Mouse (Mus musculus) heart, embryonic 11.5 days (tissue): ENCODE data around the gene Gm42791. TPM values are rescaled to one million over a fixed set of nuclear protein-coding genes. Genes with fewer than 3 reads are reported as not detected.

ENCODE experiments used
- ATAC-seq: fragments of 200-750 bp; cut with Nextera tagmentation; replicated peaks from 2 replicates; pipeline ENCODE4 v1.8.0; 2017; ENCODE audit warnings: moderate library complexity; ENCODE audit not compliant: insufficient number of reproducible peaks, low FRiP score, low TSS enrichment
- H3K27ac ChIP-seq: fragments of 300-500 bp; sonication (generic); 2 replicates; pipeline ENCODE4 v1.5.1; 2014; ENCODE audit warnings: mild to moderate bottlenecking, low read depth, low read length
- H3K27me3 ChIP-seq: fragments of 300-500 bp; sonication (generic); 2 replicates; pipeline ENCODE4 v1.6.1; 2014; ENCODE audit warnings: mild to moderate bottlenecking, low read length, mixed read lengths; ENCODE audit not compliant: control insufficient read depth, insufficient read depth
- H3K36me3 ChIP-seq: fragments of 300-500 bp; sonication (generic); 2 replicates; pipeline ENCODE4 v1.6.1; 2014; ENCODE audit warnings: mild to moderate bottlenecking, low read length, moderate library complexity, mixed read lengths; ENCODE audit not compliant: control insufficient read depth, insufficient read depth
- H3K4me1 ChIP-seq: fragments of 300-500 bp; sonication (generic); 2 replicates; pipeline ENCODE4 v1.6.1; 2014; ENCODE audit warnings: low read length; ENCODE audit not compliant: control insufficient read depth, insufficient read depth
- H3K4me2 ChIP-seq: fragments of 300-500 bp; sonication (generic); 2 replicates; pipeline ENCODE4 v1.6.1; 2014; ENCODE audit warnings: mild to moderate bottlenecking, moderate library complexity
- H3K4me3 ChIP-seq: fragments of 300-500 bp; sonication (generic); 2 replicates; pipeline ENCODE4 v1.5.1; 2014; ENCODE audit warnings: low read depth, low read length
- H3K9ac ChIP-seq: fragments of 300-500 bp; sonication (generic); 2 replicates; pipeline ENCODE4 v1.6.1; 2014; ENCODE audit warnings: mild to moderate bottlenecking, low read depth, low read length, moderate library complexity
- H3K9me3 ChIP-seq: fragments of 300-500 bp; sonication (generic); replicated peaks from 2 replicates; pipeline ENCODE4 v1.6.1; 2016; ENCODE audit warnings: low read length; ENCODE audit not compliant: control insufficient read depth
- WGBS: fragments of 180-500 bp; shearing (Covaris S2); extraction: QIAGEN DNeasy Blood & Tissue Kit; methylation state at CpG from one replicate; pipeline ENCODE4 v1.1.7; 2014; ENCODE audit not compliant: insufficient replicate concordance; 5-methylcytosine and 5-hydroxymethylcytosine counted together
- polyA plus RNA-seq: library from polyadenylated mRNA; unstranded; fragments of >200 nt; fragmentation: Nextera tagmentation; extraction: Ambion mirVana; gene quantifications from 2 replicates; pipeline ENCODE4 v1.2.1, GENCODE M21; 2014

Gm42791 gene
- polyA plus RNA-seq, 1 experiment from 2014 or later = not detected

DNA sequence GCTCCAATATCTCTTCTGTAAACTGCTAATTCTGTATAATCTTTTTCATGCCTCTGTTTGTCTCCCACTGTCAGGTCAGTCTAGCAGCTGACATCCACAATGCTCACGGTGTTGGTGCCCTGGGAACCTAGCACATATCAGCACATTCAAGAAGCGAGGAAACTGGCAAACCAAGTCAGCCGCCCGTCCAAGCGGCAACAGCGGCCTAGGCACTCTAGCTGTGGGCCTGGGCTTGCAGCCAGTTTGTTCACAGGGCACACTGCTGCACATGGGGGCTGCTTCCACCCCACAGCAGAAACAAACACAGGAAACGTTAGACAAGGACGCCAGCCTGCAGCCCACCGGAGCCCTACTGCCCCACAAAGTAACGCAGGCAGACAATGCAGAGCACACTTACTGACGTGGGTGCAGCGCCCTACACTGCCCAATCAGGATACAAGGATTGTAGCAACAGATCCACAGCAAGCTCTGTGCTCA lies 97.0 kb downstream of the Gm42791 start:
- no peak overlapping the region for H3K4me2 ChIP-seq
- 65% methylated on average over 12 of the region's 12 CpGs for WGBS
- H3K4me1 ChIP-seq = peaks cover 8% of the 10 kb centered on the region; the same call in 1 of the 2 replicates
- no peak for ATAC-seq
- H3K27me3 ChIP-seq = no peaks in the 10 kb centered on the region
- H3K9me3 ChIP-seq = no peaks in the 10 kb centered on the region
- H3K9ac ChIP-seq = 0 out of 2 replicates have a peak overlapping the region, but pooled peaks have one; percentile 4
- H3K36me3 ChIP-seq = peaks cover 5% of the 10 kb centered on the region
- no peak overlapping the region for H3K4me3 ChIP-seq
- H3K27ac ChIP-seq = peak overlapping the region; percentile 41; the same call in 1 of the 2 replicates

DNA sequence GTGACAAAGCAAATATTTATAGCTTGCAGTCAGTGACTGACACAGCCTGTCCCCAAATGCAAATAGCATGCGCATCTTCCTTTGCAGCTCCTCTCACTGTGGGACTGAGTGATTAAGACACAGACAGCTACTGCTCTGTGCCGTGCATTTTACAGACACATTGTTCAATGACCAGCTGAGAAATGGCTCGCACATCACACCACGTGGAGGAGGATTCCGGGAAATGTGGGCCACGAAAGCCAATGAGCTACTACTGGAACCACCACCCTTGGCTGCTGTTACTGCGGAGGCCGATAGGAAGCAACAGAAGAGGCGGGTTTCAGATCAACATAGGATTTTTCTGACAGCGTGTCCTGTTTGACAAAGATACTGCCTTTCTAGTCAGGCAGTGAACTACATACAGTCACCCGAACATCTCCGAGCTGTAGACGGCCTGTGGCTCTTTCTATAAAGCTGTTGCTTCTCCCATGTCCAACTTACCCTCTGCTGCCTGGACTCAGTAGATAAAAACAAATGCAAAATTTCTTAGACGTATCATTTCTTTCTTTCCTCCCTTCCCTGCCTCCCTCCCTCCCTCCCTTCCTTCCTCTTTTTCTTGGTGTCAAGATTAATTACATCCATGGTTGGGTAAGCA lies 97.8 kb downstream of the Gm42791 start:
- peak; percentile 18; the same call in 1 of the 2 replicates for ATAC-seq
- Histone ChIP-seq H3K9me3 (no peaks in the 10 kb centered on the region), H3K9ac (no peak overlapping the region), H3K4me3 (no peak overlapping the region), H3K4me1 (peaks cover 8% of the 10 kb centered on the region; the same call in 1 of the 2 replicates), H3K27me3 (no peaks in the 10 kb centered on the region), H3K4me2 (no peak overlapping the region), H3K27ac (peak overlapping the region; percentile 41; the same call in 1 of the 2 replicates), H3K36me3 (peaks cover 12% of the 10 kb centered on the region)
- 71% methylated on average over 14 of the region's 14 CpGs for WGBS

DNA sequence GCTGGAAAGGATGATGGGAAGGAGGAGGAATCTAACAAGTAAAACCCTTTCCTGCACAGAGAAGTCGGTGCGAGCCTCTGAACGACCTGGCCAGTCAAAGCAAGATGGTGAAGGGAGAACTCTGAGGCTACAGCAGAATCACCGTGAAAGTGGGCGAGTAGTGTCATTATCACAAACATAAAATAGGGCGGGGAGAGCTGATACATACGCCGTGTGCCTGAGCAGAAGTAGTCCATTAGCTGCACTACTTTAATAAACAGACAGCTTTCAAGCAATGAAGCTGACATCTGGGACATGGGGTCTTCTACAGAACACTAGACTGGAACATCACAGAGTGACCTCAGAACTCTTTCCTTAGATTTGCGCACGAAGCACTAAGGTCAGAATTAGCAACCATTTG lies 98.4 kb downstream of the Gm42791 start:
- Histone ChIP-seq H3K4me3 (no peak overlapping the region), H3K4me1 (peaks cover 8% of the 10 kb centered on the region; the same call in 1 of the 2 replicates), H3K27me3 (no peaks in the 10 kb centered on the region), H3K4me2 (no peak overlapping the region), H3K9ac (no peak overlapping the region), H3K9me3 (no peaks in the 10 kb centered on the region), H3K27ac (no peak overlapping the region), H3K36me3 (peaks cover 13% of the 10 kb centered on the region)
- 80% methylated on average over 10 of the region's 10 CpGs for WGBS
- no peak for ATAC-seq

DNA sequence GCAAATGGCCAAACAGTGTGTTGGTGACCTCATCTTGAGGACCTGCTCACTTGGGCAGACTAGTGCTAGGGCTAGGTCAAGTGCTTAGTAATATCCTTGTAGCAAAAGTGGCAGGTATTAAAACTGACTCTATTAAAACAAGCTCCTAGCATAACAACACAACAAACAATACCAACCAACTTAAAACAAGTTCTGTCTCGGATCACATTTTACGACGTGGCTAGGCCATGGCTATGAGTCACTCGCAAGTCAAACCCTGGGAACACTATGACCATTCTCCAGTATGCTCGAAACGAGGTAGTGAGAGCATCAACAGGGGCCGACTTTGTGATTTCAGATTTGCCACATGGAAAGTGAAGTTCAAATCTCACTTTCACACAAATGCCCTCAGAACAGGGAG lies 99.1 kb downstream of the Gm42791 start:
- Histone ChIP-seq H3K27me3 (no peaks in the 10 kb centered on the region), H3K4me1 (peaks cover 8% of the 10 kb centered on the region; the same call in 1 of the 2 replicates), H3K9me3 (no peaks in the 10 kb centered on the region), H3K4me2 (no peak overlapping the region), H3K36me3 (peaks cover 15% of the 10 kb centered on the region), H3K27ac (no peak overlapping the region), H3K9ac (no peak overlapping the region), H3K4me3 (no peak overlapping the region)
- WGBS = 84% methylated on average over 7 of the region's 7 CpGs
- ATAC-seq = no peak

DNA sequence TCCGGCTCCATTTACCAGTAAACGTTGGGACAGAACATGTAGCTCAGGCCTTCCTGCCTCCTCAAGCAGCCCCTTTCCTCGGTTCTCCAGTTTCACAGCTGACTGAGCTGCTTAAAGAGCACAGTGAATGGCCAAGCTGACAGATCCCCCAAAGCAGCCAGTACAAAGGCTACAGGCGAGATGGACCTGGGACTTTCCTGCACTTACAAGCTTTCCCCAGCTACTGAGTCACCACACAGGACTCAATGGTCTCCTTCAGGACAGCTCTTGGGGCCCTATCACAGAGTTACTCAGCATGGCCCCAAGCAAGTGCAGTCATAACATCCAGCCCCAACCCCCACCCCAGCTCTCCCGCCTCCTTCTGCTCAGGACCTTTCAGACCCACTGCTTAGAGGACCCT lies 99.9 kb downstream of the Gm42791 start:
- WGBS = 46% methylated on average over 5 of the region's 5 CpGs
- Histone ChIP-seq H3K4me3 (no peak overlapping the region), H3K27ac (no peak overlapping the region), H3K4me1 (peaks cover 8% of the 10 kb centered on the region; the same call in 1 of the 2 replicates), H3K36me3 (peaks cover 21% of the 10 kb centered on the region), H3K27me3 (no peaks in the 10 kb centered on the region), H3K4me2 (no peak overlapping the region), H3K9ac (no peak overlapping the region), H3K9me3 (no peaks in the 10 kb centered on the region)
- no peak for ATAC-seq

DNA sequence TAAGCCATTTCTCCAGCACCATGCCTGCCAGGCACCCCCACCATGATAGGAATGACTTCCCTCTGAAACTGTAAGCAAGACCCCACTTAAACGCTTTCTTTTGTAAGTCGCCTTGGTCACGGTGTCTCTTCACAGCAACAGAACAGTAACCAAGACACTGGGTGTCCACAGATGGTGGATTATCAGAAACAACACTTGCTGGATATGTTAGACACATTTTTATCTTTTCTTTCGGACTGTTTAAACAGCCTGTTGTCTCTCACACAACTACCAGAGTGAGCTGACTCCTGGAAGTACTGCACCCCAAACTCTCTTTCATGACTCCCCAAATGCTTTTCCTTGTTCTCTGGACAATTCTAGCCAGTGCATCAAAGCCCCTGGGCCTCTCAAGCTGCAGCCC lies 104.7 kb downstream of the Gm42791 start:
- 88% methylated on average over 4 of the region's 4 CpGs for WGBS
- H3K27ac ChIP-seq = no peak overlapping the region
- peaks cover 30% of the 10 kb centered on the region for H3K36me3 ChIP-seq

DNA sequence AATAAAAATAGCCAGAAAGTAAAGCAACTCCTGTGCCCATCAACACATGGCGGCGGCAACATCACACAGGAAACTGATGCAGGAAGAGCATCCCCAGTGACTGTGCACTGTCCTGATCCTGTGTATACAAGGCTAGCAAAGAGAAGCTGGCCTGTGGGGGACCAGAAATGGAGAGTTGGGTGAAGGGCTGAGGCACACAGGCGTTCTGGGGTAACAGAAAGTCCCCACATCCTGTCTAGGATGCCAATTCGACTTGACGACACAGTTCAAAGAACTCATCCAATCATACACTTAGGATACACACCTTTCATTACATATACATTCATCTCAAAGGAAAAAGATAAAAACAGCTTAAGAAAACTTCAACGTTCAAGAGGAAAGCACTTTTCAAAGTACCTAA lies 106.9 kb downstream of the Gm42791 start:
- Histone ChIP-seq H3K9ac (no peak overlapping the region), H3K9me3 (no peaks in the 10 kb centered on the region), H3K27ac (no peak overlapping the region), H3K4me2 (no peak overlapping the region), H3K4me1 (no peaks in the 10 kb centered on the region), H3K27me3 (no peaks in the 10 kb centered on the region), H3K36me3 (peaks cover 25% of the 10 kb centered on the region), H3K4me3 (no peak overlapping the region)
- no peak for ATAC-seq
- WGBS = 83% methylated on average over 6 of the region's 6 CpGs

More for the DNA sequence above, 104.7 kb downstream of the Gm42791 start:
- Histone ChIP-seq H3K4me3 (no peak overlapping the region), H3K27me3 (no peaks in the 10 kb centered on the region), H3K9me3 (no peaks in the 10 kb centered on the region), H3K4me1 (peaks cover 4% of the 10 kb centered on the region; the same call in 1 of the 2 replicates), H3K4me2 (no peak overlapping the region), H3K9ac (no peak overlapping the region)
- ATAC-seq = no peak

DNA sequence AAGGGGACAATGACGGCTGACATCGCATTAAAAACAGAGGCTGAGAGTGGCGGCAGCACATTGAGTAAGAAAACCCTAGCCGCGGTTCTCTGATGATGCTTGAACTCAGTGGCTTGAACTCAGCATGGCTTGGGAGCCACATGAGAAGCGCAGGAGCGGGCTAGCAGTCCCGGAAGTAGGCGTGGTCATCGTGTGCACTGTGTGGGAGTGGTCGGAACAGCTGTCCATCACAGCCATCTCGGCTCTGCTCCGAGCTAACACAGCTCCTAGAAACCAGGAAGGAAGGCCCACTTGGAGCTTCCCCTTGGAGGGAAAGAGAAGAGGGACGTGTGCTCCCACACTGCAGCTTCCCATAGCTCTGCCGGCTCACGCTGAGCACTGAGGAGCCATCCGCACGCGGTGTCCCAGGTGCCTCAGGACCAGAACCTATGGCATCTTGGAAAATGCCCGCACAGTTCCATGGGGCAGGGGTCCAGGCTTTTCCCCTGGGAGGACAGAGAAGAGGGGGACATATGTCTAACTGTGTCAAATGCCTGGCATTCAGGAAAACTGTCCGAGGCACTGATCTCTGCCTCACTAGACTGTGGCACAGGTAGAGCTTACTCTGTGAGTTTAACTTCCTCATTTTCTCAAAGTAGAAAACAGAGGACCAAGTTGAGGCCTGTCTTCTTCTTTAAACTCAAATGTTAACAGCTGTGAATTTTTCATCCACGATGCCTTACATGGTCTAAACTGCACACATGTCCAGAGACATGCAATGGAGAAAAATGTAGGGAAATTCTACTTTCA lies 108.9 kb downstream of the Gm42791 start:
- peak overlapping the region; percentile 21; the same call in 1 of the 2 replicates for H3K4me3 ChIP-seq
- WGBS = 28% methylated on average over 22 of the region's 22 CpGs
- peak overlapping the region; percentile 56; the same call in 1 of the 2 replicates for H3K9ac ChIP-seq
- H3K27ac ChIP-seq = no peak overlapping the region
- H3K4me1 ChIP-seq = no peaks in the 10 kb centered on the region
- peak overlapping the region; percentile 55 for H3K4me2 ChIP-seq
- no peaks in the 10 kb centered on the region for H3K9me3 ChIP-seq
- peak; percentile 88 for ATAC-seq
- H3K36me3 ChIP-seq = peaks cover 14% of the 10 kb centered on the region
- no peaks in the 10 kb centered on the region for H3K27me3 ChIP-seq
